Mouse (Mus musculus): ENCODE results near the gene Ywhag. TPM values are rescaled to one million over a fixed set of nuclear protein-coding genes. Genes with fewer than 3 reads are reported as not detected.

Gene Ywhag
- polyA plus RNA-seq (2014; fragmentation: Illumina TruSeq; extraction: RNeasy Lipid Tissue Mini Kit (QIAGEN cat#74804); ENCODE audit: low read depth, low replicate concordance) = 60.7 TPM

GRCm38 (mm10) chr5:135934481-135935175 lies at the start of gene Ywhag:
Gene Ywhag (minus strand): TSS chr5:135934616.

GRCm38 (mm10) chr5:135979904-135980303 lies 45.5 kb upstream of the Ywhag start, which contains the start of gene Zp3:
Gene Zp3 (plus strand): TSS chr5:135980099.

GRCm38 (mm10) chr5:135974365-135974764 lies 39.9 kb upstream of the Ywhag start, which contains the start of gene Ssc4d:
Gene Ssc4d (minus strand): TSS chr5:135974531.

GRCm38 (mm10) chr5:135887675-135888102 lies 46.7 kb downstream of the Ywhag start, which contains the start of gene Hspb1:
Gene Hspb1 (plus strand): TSS chr5:135887919.

Other genes with a start within 250 kb of the Ywhag start
- 4.8 TPM for gene Tmem120a, start 190.2 kb downstream of the Ywhag start, polyA plus RNA-seq (2014; fragmentation: Illumina TruSeq; extraction: RNeasy Lipid Tissue Mini Kit (QIAGEN cat#74804); ENCODE audit: low read depth, low replicate concordance)
- gene Styxl1, start 156.2 kb downstream of the Ywhag start, polyA plus RNA-seq (2014; fragmentation: Illumina TruSeq; extraction: RNeasy Lipid Tissue Mini Kit (QIAGEN cat#74804); ENCODE audit: low read depth, low replicate concordance) = not detected
- 35.4 TPM for gene Mdh2, start 156.1 kb downstream of the Ywhag start, polyA plus RNA-seq (2014; fragmentation: Illumina TruSeq; extraction: RNeasy Lipid Tissue Mini Kit (QIAGEN cat#74804); ENCODE audit: low read depth, low replicate concordance)
- gene Srrm3, start 127.7 kb downstream of the Ywhag start, polyA plus RNA-seq (2014; fragmentation: Illumina TruSeq; extraction: RNeasy Lipid Tissue Mini Kit (QIAGEN cat#74804); ENCODE audit: low read depth, low replicate concordance) = not detected
- 1.6 TPM for gene Hspb1, start 46.7 kb downstream of the Ywhag start, polyA plus RNA-seq (2014; fragmentation: Illumina TruSeq; extraction: RNeasy Lipid Tissue Mini Kit (QIAGEN cat#74804); ENCODE audit: low read depth, low replicate concordance)
- 1.7 TPM for gene Ssc4d, start 39.9 kb upstream of the Ywhag start, polyA plus RNA-seq (2014; fragmentation: Illumina TruSeq; extraction: RNeasy Lipid Tissue Mini Kit (QIAGEN cat#74804); ENCODE audit: low read depth, low replicate concordance)
- not detected for gene Zp3, start 45.5 kb upstream of the Ywhag start, polyA plus RNA-seq (2014; fragmentation: Illumina TruSeq; extraction: RNeasy Lipid Tissue Mini Kit (QIAGEN cat#74804); ENCODE audit: low read depth, low replicate concordance)
- 0.16 TPM for gene Dtx2, start 60.2 kb upstream of the Ywhag start, polyA plus RNA-seq (2014; fragmentation: Illumina TruSeq; extraction: RNeasy Lipid Tissue Mini Kit (QIAGEN cat#74804); ENCODE audit: low read depth, low replicate concordance)
- 0.38 TPM for gene Upk3b, start 103.9 kb upstream of the Ywhag start, polyA plus RNA-seq (2014; fragmentation: Illumina TruSeq; extraction: RNeasy Lipid Tissue Mini Kit (QIAGEN cat#74804); ENCODE audit: low read depth, low replicate concordance)
- gene Upk3bl, start 119.9 kb upstream of the Ywhag start, polyA plus RNA-seq (2014; fragmentation: Illumina TruSeq; extraction: RNeasy Lipid Tissue Mini Kit (QIAGEN cat#74804); ENCODE audit: low read depth, low replicate concordance) = not detected
- gene Rasa4, start 149.3 kb upstream of the Ywhag start, polyA plus RNA-seq (2014; fragmentation: Illumina TruSeq; extraction: RNeasy Lipid Tissue Mini Kit (QIAGEN cat#74804); ENCODE audit: low read depth, low replicate concordance) = 3.8 TPM
- 3.4 TPM for gene Polr2j, start 182.0 kb upstream of the Ywhag start, polyA plus RNA-seq (2014; fragmentation: Illumina TruSeq; extraction: RNeasy Lipid Tissue Mini Kit (QIAGEN cat#74804); ENCODE audit: low read depth, low replicate concordance)
- 0.88 TPM for gene Lrwd1, start 201.5 kb upstream of the Ywhag start, polyA plus RNA-seq (2014; fragmentation: Illumina TruSeq; extraction: RNeasy Lipid Tissue Mini Kit (QIAGEN cat#74804); ENCODE audit: low read depth, low replicate concordance)
- gene Alkbh4, start 201.5 kb upstream of the Ywhag start, polyA plus RNA-seq (2014; fragmentation: Illumina TruSeq; extraction: RNeasy Lipid Tissue Mini Kit (QIAGEN cat#74804); ENCODE audit: low read depth, low replicate concordance) = 0.41 TPM
- 4.1 TPM for gene Orai2, start 236.1 kb upstream of the Ywhag start, polyA plus RNA-seq (2014; fragmentation: Illumina TruSeq; extraction: RNeasy Lipid Tissue Mini Kit (QIAGEN cat#74804); ENCODE audit: low read depth, low replicate concordance)